Mouse (Mus musculus) cerebellum, postnatal 14 days (tissue): ENCODE measurements around the gene Alg5.
A peak's percentile ranks its signal among the peaks of the same experiment; 100 is the strongest.

Experiments used
- DNase-seq, 2 experiments: peaks; one replicate each; pipeline ENCODE4 v3.0.0; 2021; ENCODE audit warnings: mixed read lengths in 2 of 2

The Alg5 gene

DNA sequence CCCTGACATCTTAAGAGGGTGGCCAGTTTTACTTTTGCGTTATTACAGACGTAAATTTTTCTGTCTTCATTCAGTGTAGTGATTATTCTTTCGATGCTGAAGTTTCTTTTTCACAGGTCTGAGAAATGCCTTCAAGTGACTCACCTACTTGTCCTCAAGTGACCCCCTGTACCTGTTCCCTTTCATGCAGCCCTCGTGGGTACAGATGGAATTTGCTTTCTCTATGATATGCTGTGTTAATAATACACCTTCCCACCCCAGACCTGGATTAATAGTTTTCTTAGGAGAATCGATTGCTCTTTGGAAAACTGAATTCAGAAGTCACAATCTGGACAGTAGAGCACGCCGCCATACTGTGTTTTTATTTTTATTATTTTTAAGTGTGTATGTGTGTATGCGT, 2.0 kb downstream of the Alg5 start:
- no peak for DNase-seq

DNA sequence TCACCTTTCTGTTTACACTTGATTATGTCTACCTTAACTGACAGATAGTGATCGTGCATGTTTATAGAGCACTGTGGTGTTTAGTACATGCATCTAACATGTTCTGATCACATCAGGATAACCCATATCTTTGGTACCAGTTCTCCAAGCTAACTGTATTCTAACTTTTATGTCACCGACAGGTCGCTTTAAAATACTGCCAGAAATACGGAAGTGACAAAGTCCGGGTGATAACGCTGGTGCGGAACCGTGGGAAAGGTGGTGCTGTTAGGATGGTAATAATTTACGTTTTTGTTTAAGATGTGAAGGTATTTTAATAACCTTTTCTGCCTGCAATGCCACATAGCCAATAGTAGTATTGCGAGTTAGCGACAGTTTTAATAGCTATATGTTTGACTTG, 6.6 kb downstream of the Alg5 start:
- DNase-seq = no peak

DNA sequence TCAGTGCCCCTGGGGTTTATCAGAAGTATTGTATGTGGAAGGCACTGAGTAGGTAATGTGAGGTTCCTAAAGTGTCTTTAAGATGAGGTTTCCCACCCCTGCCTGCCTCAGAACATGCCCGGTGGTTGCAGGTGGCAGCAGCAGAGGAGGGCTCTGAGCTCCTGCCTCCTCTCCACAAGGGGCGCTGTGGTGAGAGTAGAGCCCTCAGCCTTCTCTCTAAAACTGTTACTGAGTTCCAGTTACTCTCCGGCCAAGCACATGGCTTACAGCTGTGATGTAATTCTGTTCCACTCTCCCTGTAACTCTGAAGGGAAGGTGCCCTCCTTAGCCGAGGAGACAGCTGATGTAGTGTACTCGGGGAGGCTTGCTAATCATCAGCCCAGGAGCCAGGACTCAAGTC, 10.5 kb downstream of the Alg5 start:
- DNase-seq = peak; percentile 27 to 58

DNA sequence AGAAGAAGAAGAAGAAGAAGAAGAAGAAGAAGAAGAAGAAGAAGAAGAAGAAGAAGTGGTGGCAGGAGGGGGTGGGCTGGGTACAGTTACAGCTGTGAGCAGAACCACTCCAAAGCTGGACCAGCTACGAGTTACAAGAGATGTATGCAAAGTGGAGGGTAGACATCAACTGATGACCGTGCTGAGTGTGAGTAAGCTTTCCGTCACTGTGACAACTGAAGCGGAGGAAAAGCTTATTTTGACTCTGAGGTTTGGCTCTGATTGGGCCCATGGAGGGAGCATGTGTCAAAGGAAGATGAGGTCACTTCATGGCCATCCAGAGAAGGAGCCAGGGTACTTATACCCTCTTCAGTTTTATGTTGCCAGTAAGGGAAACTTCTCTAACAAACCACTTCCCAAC, 18.1 kb downstream of the Alg5 start:
- no peak for DNase-seq

DNA sequence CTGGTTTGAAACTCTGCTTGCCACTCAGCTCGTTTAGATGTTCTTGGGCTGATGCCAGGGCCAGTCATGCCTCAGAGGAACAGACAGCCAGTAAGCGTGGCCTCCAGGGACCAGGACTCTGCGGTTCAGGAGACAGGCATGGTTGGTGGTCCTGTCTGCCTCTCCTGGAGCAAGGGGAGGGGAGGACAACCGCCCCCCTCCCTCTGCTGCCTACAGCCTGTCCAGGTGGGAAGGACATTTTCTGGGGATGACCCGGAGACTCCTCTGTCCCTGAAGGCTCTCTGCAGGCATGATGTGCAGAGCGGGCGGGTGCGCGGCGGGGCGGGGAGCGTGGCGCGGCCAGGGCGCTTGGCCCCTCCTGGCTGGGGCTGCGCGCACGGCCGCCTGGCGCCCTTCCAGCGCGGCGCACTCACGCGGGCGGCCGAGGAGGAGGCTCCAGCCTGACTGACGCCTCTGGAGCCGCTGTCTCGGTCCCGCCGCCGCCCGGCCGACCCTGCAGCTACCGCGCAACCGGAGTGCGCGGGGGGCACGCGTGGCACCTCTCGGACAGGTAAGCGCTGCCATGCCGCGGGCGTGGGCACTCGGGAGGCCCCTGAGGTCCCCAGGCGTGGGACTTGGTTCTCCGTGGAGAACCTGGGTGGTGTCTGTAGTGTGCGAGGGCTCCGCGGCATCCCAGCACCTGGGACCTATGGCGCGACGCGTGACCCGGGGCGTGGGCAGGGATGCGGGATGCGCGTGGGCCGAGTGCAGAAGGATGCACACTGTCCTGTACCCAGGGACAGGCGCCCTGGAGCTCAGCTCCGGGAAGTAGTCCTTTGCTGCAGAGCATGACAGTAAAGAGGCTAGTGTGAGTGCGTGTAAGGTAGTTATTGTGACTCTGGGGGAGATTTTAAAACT, 20.1 kb downstream of the Alg5 start, which contains the start of gene Smad9:
Smad9 (plus strand) TSS at position 438 of the 897 bp plus-strand sequence.
- DNase-seq = peak; percentile 62 to 69

DNA sequence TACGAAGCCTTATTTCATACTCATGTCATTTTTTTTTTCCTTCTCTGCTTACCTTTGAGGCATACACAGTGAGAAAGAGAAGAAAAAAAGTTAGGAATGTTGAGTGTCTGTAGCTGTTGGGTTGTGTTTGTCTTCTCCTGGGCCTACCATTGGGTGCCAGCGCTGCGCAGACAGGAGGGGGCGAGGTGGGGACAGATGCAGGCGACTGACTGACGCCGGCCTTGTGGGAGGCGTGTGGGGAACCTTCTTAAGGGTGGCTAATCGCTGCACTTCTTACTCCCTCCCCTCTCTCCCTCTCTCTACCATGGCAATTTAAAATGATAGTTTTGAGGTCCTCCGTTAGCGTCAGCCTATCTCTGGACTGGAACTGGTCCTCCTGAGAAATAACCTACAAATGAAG, 20.7 kb downstream of the Alg5 start:
- DNase-seq = peak; percentile 26 to 30

DNA sequence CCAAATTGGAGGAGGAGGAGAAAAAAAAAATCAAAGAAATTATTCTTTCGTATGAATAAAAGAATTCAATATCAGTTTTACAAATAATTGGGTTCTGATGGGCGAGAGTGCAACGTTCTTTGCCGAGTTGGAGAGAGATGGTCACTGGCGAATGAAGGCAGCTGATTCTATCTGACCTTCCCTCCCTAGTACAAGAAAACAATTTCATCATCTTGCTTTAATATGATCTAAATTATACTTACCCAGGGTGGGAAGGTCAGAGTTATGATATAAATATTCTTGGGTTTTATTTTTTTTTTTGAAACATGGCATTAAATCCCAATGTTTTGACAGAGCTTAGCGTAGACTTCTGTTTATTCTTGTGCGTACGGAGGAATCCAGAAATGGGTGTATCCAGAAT, 22.1 kb downstream of the Alg5 start:
- no peak for DNase-seq

DNA sequence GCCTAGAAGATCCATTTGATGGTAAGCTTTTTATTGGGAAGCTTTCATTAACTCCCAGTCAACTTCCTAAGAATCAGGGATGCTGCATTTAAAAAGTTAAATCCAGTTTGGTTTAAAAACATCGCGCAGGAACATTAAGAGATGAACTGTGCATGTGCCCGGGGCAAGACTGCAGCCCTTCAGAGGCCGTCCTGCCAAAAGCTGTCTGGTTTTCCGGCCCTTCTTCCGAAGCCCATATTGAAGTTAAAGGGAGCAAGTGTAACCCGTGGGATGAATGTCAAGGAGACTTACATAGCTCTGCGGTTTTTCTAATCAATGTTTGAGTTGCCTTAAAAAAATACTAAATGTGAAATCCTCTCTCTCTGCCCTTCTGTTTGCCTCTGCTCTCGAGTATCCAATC, 23.9 kb downstream of the Alg5 start:
- DNase-seq = no peak

DNA sequence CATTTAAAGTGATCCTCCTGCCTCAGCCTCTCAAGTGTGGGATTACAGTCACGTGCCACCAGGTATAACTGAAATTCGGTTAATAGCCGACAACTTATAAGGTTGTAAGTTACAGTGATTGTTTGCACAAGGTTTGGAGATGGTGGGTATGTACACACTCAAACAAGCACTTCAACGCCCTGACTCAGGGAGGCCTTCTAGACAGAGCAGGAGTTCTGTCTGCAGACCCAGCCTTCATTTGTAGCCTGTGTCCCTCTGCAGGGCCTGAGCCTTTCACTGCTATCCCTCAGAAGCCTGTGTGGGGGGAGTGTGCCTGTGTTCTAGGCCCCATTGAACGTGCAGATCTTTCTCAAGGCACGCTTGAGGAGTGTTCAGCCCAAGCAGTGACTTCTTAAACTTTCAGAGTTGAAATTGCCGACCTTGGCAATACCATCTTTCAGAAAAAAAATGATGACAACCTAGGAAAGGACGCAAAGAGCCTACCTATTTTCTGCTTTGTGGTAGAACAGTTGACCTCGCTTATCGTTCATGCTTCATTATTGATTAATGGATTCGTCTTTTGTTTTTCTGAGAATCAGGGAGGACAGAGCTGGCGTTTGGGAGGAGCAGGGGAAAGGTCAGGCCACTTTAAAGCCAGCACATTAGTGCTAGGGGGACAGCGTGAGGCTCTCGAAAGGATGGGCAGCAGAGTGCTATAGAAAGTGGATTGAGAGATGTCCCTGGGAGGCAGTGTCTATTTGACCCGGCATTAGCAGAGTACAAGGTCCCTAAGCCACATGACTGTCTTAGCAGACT, 25.2 kb downstream of the Alg5 start:
- no peak for DNase-seq

DNA sequence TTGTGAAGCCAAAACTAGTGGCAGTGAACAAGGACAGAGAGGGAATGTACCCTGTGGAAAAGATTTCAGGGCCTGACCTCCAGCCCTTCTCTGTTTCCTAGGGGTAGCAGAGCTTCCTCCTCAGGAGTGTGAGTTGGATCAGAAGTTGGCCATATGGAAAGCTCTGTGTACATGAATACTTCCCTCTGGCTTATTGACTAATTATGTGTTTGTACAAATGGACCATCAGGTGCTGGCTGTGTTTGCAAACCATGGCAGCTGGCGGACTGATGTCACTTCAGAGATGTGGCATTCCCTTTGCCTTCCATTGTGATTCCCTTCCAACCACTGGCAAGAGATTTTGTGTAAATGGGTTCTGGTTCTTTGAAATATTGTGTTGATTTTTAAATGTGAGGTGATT, 25.9 kb downstream of the Alg5 start:
- DNase-seq = no peak

DNA sequence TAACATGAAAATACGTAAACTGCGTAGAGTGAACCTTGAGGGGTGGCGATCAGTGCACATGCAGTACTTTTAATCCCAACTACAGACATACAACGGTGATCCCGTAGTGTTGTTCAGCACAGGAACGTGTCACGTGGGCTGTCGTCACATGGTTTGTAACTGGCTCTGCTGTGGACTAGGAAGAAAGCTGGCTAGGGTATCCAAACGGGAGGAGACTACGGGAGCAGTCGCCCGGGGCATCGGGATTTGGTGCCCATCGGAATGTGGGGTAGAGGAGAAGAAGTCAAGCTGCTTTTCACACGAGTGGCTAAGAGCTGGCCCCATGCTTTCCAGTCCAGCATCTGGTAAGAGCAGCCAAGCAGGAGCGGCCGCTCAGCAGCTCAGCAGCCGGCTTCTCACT, 29.1 kb downstream of the Alg5 start:
- DNase-seq = peak; percentile 57 to 64

DNA sequence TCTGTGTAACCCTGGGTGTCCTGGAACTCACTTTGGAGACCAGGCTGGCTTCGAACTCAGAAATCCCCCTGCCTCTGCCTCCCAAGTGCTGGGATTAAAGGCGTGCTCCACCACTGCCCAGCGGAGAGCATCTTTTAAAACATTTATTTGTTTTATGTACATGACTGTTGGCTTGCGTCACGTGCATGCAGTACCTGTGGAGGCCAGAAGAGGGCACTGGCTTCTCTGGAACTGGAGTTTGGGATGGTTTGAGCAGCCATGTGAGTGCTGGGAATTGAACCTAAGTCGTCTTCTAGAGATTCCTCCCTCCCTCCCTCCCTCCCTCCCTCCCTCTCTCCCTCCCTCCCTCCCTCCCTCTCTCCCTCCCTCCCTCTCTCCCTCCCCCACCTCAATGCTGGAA, 30.2 kb downstream of the Alg5 start:
- peak; percentile 10 to 37 for DNase-seq

DNA sequence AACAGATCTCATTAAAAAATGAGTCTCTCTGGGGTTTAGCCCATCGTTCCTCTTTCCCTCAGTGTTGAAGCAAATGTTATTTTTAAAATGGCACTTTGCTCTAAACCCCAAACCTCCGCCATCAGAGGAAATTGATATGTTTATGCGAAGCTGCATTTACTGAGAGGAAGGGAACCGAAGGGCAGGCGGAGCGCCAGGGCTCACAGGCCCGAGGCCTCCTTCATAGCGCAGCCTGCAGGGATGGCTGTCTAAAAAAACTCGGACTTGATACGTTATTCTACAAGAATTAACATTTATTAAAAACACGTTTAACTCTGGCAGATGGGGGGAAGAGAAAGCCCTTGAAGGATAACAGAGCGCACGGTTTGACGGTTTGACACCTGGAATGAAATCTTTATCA, 30.7 kb downstream of the Alg5 start:
- DNase-seq = no peak

DNA sequence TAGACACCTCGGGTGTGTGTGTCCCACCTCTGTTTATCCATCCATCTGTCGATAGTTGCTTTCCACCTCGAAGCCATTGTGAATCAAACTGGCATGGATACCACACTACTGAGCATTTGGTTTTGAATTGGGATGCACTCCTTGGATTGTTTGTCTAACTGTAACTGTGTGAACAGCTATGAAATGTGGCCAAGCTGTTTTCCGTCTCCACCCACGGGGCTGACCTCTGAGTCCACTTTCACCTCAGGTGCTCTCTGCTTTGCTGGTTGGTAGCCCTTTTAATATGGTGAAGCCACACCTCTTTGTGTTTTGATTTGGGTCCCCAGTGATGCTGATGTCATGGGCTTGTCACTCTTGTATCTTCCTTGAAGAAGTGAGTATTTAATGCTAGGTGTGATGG, 31.5 kb downstream of the Alg5 start:
- DNase-seq = no peak

DNA sequence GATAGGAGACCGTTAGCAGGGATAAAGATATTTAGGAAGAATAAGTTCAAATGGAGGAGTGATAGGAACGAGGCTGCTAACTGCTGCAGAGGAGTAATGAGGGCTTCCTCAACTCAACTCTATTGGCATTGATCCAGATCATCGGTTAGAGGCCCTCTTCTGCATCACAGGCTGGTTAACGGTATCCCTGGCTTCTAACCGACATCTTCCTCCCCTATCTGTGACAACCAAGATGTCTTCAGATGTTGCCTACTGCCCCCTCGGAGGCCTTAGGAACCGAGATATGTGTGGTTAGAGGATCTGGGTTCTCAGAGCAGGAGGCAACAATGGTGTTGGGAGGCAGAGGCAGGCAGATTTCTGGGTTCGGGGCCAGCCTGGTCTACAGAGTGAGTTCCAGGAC, 33.3 kb downstream of the Alg5 start:
- DNase-seq = no peak

DNA sequence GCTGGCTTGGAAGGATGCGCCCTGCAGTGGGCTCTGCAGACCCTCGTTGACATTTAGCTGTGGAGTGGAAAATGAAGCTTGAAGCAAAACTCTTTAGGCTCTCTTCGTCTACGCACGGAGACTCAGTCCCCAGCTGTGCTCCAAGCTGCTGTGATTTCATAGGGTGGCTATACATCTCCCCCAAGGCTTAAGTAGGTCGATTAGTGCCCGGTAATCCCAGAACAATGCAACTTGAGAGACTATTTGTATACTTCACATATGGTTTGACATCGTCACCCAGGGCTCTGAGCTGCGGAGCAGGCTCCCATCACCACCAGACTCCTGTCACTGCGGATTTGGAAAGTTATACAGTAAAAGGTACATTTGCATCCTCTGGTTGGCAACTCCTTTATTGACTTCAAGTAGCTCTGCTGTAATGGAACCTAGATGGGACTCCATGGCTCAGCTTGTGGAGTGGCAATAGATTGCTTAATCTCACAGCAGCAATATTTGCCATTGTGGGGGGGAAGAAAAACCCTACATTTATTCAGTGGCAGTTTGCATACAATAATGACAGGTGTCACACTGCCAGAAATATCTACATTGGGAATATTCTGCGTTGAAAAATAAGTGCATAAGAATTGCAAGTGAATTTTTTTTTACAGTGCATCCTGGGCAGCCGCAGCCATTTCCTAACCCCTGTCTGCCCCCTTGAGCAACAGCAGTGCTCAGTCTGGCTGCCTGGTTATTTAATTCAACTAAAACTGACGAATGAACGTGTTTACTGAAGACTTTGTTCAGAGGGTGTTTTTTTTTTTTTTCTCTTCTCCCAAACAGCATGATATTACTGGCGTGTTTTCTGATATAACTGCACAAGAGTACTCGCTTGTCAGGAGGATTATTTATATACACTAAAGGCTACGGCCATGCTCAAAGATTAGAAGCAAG, 34.3 kb downstream of the Alg5 start:
- no peak for DNase-seq

DNA sequence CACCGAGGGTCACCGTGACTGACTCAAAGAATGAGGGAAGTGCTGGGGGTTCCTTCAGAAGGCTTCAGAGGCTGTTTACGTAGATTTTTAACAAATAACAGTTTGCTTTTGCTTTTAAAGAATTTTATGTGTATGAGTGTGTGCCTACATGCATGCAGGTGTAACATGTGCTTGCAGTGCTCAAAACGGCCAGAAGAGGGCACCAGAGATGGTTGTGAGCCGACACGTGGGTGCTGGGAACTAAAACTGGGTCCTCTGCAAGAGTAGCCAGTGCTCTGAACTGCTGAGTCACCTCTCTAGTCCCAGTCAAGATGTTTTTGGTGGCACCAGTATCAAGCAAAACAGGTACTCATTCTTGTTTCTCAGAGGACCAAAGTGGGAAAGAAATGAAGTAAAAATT, 38.3 kb downstream of the Alg5 start:
- DNase-seq = no peak

DNA sequence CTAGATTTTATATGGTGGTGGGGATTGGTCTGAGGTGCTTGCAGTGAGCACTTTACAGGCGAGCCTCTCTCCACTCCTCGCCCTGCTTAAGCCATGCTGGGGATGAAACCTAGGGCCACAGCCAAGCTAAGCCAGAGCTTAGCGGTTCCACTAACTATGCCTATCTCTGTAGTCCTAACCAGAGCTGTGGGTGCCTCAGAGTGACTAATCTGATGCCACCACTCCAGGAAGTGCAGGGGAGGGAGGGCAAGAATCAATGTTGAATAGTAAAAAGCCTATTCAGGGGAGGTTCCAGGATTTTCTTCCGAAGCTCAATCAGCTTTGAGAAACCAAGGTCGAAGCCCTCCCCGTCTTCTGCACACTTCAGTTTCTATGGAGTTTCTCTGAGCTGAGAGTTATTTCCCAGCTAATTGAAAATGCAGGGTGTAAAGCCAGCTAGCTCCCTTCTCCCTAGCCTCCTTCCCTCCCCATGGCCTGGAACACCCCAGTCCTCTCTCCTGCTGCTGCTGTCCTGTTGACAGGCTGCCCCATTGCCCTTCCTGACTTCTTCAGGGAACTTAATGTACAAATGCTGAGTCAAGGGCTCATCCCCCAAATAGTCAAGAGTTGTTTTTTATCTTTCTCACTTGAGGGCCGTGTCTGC, 40.8 kb downstream of the Alg5 start:
- DNase-seq = no peak

DNA sequence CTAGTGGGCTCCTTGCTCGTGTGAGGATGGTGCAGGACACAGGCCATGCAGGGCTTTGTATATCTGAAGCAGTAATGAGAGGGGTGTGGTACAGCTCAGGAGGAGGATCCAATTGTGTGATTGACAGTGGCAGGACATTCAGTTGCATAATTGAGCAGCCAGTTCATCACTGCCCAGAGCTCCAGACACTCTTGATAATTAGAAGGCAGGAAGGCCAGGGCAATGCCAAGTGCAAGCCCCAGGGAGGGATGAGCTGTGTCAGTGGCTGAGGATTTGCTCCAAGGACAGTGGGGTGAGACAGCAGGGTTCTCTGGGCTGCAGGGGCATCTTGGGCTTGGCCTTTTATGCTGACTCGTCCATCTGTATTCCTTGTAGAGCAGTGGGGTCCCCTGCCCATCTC, 55.3 kb downstream of the Alg5 start:
- no peak for DNase-seq

DNA sequence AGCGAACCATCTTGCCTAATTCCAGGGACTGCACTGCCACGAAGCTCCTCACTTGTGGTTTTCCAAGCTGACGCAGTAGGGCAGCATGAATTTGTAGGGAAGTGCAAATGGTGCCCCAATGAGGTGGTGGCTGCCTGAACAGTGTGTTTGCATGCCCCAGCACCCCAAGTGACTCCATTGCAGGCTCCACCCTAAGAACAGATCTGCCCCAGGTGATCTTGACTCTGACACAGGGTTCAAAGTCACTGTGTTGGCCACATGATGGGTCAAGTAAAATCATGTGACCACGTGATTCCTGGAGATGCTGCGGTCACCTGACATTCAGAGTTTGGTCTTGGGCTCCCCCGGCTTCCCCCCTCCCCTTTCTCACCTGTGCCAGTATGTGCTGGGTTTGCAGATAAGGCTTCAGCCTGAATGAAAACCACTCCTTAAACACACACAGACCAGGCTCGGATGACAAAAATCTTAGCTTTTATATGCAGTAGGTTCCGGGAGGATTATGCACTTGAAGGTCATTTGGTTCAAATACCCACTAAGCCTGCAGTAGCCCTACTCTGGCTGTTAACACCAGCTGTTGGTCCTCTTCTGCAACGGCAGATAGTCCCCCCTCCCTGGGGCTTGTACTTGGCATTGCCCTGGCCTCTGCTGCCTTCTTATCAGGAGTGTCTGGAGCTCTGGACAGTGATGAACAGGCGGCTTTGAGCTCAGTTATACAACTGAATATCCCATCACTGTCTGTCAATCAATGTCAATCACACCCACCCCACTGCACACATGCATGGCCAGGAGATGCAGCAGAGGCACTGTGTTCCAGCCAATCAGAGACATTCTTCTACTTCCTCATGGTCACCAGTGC, 56.7 kb downstream of the Alg5 start:
- no peak for DNase-seq

DNA sequence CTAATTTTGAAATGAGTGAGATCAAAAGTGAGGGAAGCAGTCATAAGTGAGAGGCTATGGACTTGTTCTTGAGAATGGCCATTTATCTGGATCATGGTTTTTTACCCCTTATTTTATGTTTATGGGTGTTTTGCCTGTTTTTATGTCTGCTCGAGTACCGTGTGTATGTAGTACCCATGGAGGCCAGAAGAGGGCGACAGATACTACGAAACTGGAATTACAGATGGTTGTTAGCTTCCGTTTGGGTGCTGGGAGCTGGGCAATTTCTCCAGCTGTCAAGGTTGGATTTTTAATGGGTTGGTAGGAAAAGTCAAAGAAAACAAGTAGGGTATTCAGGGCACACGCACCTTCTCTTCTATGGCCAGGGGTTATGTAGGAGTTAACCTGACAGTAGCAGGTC, 58.4 kb downstream of the Alg5 start:
- DNase-seq = peak in 1 of 2 experiments; percentile 20
